8 mouse cellular contexts compared by ENCODE assay signal in the genomic region with DNA sequence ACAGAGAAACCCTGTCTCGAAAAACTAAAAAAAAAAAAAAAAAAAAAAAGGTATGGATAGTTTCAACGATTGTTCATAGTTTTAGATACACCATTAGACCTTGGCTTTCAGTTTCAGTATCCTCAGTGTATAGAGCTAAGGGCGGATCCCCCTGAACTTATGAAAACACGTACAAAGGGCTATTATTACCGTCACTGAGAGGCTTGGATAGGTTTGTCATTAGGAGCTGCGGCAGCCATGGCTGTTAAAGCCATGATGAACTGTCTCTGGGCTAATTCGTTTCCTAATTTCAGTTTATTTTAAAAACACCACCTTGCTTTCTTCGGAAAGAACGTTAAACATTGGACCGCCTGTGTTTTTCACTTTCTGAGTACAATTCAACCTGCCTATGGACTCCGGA. TPM values are rescaled to one million over a fixed set of nuclear protein-coding genes. Genes with fewer than 3 reads are reported as not detected.
DNase-seq lines count a peak whose midpoint lies in the region; ATAC-seq and TF ChIP-seq lines count a peak whose summit lies in the region.

No protein-coding gene starts in this region.

- H3K4me3 ChIP-seq in heart, embryonic 11.5 days (ENCODE audit: low read depth, low read length), result peak overlapping the region; percentile 59
- peak overlapping the region; percentile 80 for H3K4me3 ChIP-seq in heart, embryonic 15.5 days
- H3K4me3 ChIP-seq in liver, postnatal 0 days (ENCODE audit: low read depth, low read length), result peak overlapping the region; percentile 76

- TF ChIP-seq EP300 in liver, postnatal 0 days (IDR thresholded peaks at IDR 0.05; ENCODE audit: low read depth), result no peak

- H3K9me3 ChIP-seq in heart, embryonic 11.5 days (replicated peaks; ENCODE audit: control insufficient read depth, low read length), result no peaks in the 10 kb centered on the region
- no peaks in the 10 kb centered on the region for H3K9me3 ChIP-seq in heart, embryonic 15.5 days (replicated peaks)
- H3K9me3 ChIP-seq in liver, postnatal 0 days (ENCODE audit: low read length), result no peaks in the 10 kb centered on the region

- no peak for TF ChIP-seq CTCF in liver, postnatal 0 days (IDR thresholded peaks at IDR 0.05; ENCODE audit: low read depth)

- H3K27me3 ChIP-seq in heart, embryonic 11.5 days (ENCODE audit: control insufficient read depth, insufficient read depth, low read length), result no peaks in the 10 kb centered on the region
- H3K27me3 ChIP-seq in heart, embryonic 15.5 days, result no peaks in the 10 kb centered on the region
- H3K27me3 ChIP-seq in liver, postnatal 0 days (ENCODE audit: insufficient read depth, low read length), result no peaks in the 10 kb centered on the region

- 0 out of 2 replicates have a peak, but pooled peaks cover 2% of the 10 kb centered on the region for H3K4me1 ChIP-seq in heart, embryonic 11.5 days (ENCODE audit: control insufficient read depth, insufficient read depth, low read length)
- H3K4me1 ChIP-seq in heart, embryonic 15.5 days (replicated peaks), result peaks cover 3% of the 10 kb centered on the region; the same call in 1 of the 2 replicates
- H3K4me1 ChIP-seq in liver, postnatal 0 days (ENCODE audit: insufficient read depth), result peaks cover 5% of the 10 kb centered on the region; the same call in 1 of the 2 replicates

- 0 out of 2 replicates have a peak, but pooled peaks have one; percentile 24 for ATAC-seq in heart, embryonic 11.5 days (replicated peaks; ENCODE audit: insufficient number of reproducible peaks, low FRiP score, low TSS enrichment)
- no peak for ATAC-seq in heart, embryonic 15.5 days (replicated peaks; ENCODE audit: insufficient number of reproducible peaks, insufficient read depth, low FRiP score, low read depth)
- ATAC-seq in liver, postnatal 0 days, result peak; percentile 12; the same call in 1 of the 2 replicates

- DNase-seq in heart, adult 8-10 months (ENCODE audit: low spot score), result no peak
- peak; percentile 16 for DNase-seq in R1 (ENCODE audit: low read depth, low spot score)
- DNase-seq in liver, postnatal 0 days, result no peak
- DNase-seq in retina, postnatal 1 day, result peak; percentile 26
- DNase-seq in layer of hippocampus, adult 9-11 months, result no peak
- DNase-seq in gastrocnemius, adult 8-10 months (ENCODE audit: low spot score in 2 of 2), result no peak

- H3K9ac ChIP-seq in heart, embryonic 11.5 days (ENCODE audit: low read depth, low read length), result peak overlapping the region; percentile 70
- H3K9ac ChIP-seq in heart, embryonic 15.5 days, result peak overlapping the region; percentile 85
- H3K9ac ChIP-seq in liver, postnatal 0 days (replicated peaks), result peak overlapping the region; percentile 80

- H3K27ac ChIP-seq in heart, embryonic 11.5 days (ENCODE audit: low read depth, low read length), result peak overlapping the region; percentile 67; the same call in 1 of the 2 replicates
- H3K27ac ChIP-seq in heart, embryonic 15.5 days, result no peak overlapping the region
- peak overlapping the region; percentile 90 for H3K27ac ChIP-seq in liver, postnatal 0 days (ENCODE audit: low read depth)

- WGBS in heart, embryonic 11.5 days (ENCODE audit: insufficient replicate concordance), result 27% methylated on average over 10 of the region's 11 CpGs
- 22% methylated on average over 10 of the region's 11 CpGs for WGBS in heart, embryonic 15.5 days
- 18% methylated on average over 11 of the region's 11 CpGs for WGBS in liver, postnatal 0 days (ENCODE audit: insufficient replicate concordance)

- peaks cover 3% of the 10 kb centered on the region; the same call in 1 of the 2 replicates for H3K36me3 ChIP-seq in heart, embryonic 11.5 days (ENCODE audit: control insufficient read depth, insufficient read depth, low read length)
- H3K36me3 ChIP-seq in heart, embryonic 15.5 days, result peaks cover 13% of the 10 kb centered on the region
- H3K36me3 ChIP-seq in liver, postnatal 0 days (replicated peaks; ENCODE audit: insufficient read depth, low read length), result peaks cover 5% of the 10 kb centered on the region; the same call in 1 of the 2 replicates

- peak overlapping the region; percentile 89 for H3K4me2 ChIP-seq in heart, embryonic 11.5 days
- H3K4me2 ChIP-seq in heart, embryonic 15.5 days, result peak overlapping the region; percentile 78
- peak overlapping the region; percentile 87 for H3K4me2 ChIP-seq in liver, postnatal 0 days (ENCODE audit: low read depth, low read length)

RNA-seq across cellular contexts. Expression of a gene that starts 22.7 kb away (rescaled TPM):
- polyA plus RNA-seq in heart, embryonic 11.5 days (2014; fragmentation: Nextera tagmentation; extraction: Ambion mirVana), result 66.8 and 70.3 TPM in 2 replicates
- total RNA-seq in heart, adult 8-10 months (2022), result 10 to 100 TPM; 69.9 to 83.4 (median 76.8) TPM
- polyA plus RNA-seq in heart, embryonic 15.5 days (2015; fragmentation: Nextera tagmentation; extraction: Ambion mirVana), result 78.9 and 103 TPM in 2 replicates
- polyA plus RNA-seq in liver, postnatal 0 days (2015; fragmentation: Nextera tagmentation; extraction: Ambion mirVana), result 64.8 and 70.2 TPM in 2 replicates
- 10 to 100 TPM; 81.4 to 90.4 (median 85.8) TPM for total RNA-seq in gastrocnemius, adult 8-10 months (2022)

RNA-seq across cellular contexts. Expression of a gene that starts 36.1 kb away (rescaled TPM):
- 17.8 and 19.4 TPM in 2 replicates for polyA plus RNA-seq in heart, embryonic 11.5 days (2014; fragmentation: Nextera tagmentation; extraction: Ambion mirVana)
- total RNA-seq in heart, adult 8-10 months (2022), result 10 to 100 TPM; 55.9 to 58.2 (median 58.0) TPM
- polyA plus RNA-seq in heart, embryonic 15.5 days (2015; fragmentation: Nextera tagmentation; extraction: Ambion mirVana), result 17.6 and 19.8 TPM in 2 replicates
- 8.1 and 8.2 TPM in 2 replicates for polyA plus RNA-seq in liver, postnatal 0 days (2015; fragmentation: Nextera tagmentation; extraction: Ambion mirVana)
- total RNA-seq in gastrocnemius, adult 8-10 months (2022), result 10 to 100 TPM; 47.1 to 59.3 (median 52.9) TPM

RNA-seq across cellular contexts. Expression of a gene that starts 38.1 kb away (rescaled TPM):
- polyA plus RNA-seq in heart, embryonic 11.5 days (2014; fragmentation: Nextera tagmentation; extraction: Ambion mirVana), result 13.2 and 16.7 TPM in 2 replicates
- 1 to 10 TPM; 9.0 to 9.5 (median 9.2) TPM for total RNA-seq in heart, adult 8-10 months (2022)
- 11.9 and 12.7 TPM in 2 replicates for polyA plus RNA-seq in heart, embryonic 15.5 days (2015; fragmentation: Nextera tagmentation; extraction: Ambion mirVana)
- 1.4 and 1.6 TPM in 2 replicates for polyA plus RNA-seq in liver, postnatal 0 days (2015; fragmentation: Nextera tagmentation; extraction: Ambion mirVana)
- total RNA-seq in gastrocnemius, adult 8-10 months (2022), result 1 to 10 TPM; 2.8 to 3.6 (median 3.2) TPM

RNA-seq across cellular contexts. Expression of a gene that starts 38.3 kb away (rescaled TPM):
- polyA plus RNA-seq in heart, embryonic 11.5 days (2014; fragmentation: Nextera tagmentation; extraction: Ambion mirVana), result 66.9 and 68.1 TPM in 2 replicates
- total RNA-seq in heart, adult 8-10 months (2022), result 10 to 100 TPM; 15.6 to 21.7 (median 18.2) TPM
- 60.1 and 67.7 TPM in 2 replicates for polyA plus RNA-seq in heart, embryonic 15.5 days (2015; fragmentation: Nextera tagmentation; extraction: Ambion mirVana)
- 45.3 and 47.5 TPM in 2 replicates for polyA plus RNA-seq in liver, postnatal 0 days (2015; fragmentation: Nextera tagmentation; extraction: Ambion mirVana)
- 10 to 100 TPM; 19.7 to 25.1 (median 22.2) TPM for total RNA-seq in gastrocnemius, adult 8-10 months (2022)

Comparison
In these comparisons a context has a peak if more than half of its experiments do, and no peak if none do; other contexts are left out.
1. DNase-seq: peak in R1 (single experiment) and retina, postnatal 1 day (single experiment); none in heart, adult 8-10 months (single experiment), liver, postnatal 0 days (single experiment), layer of hippocampus, adult 9-11 months (single experiment) and gastrocnemius, adult 8-10 months (0 of 2).
2. Peak in every context shown above with its lines, with median percentiles within 50 percentile points of each other: H3K4me2 ChIP-seq, H3K4me3 ChIP-seq and H3K9ac ChIP-seq.